Mouse (Mus musculus): ENCODE data around the gene Dtx3.
"Not testable (repeated sequence)": the region's sequence is repeated elsewhere in the genome, so short reads cannot be mapped to it uniquely, and the experiment has no call there.

Dtx3 gene

GRCm38 (mm10) chr10:127204589-127204988 lies 9.1 kb upstream of the Dtx3 start:
- DNase-seq (ENCODE audit: low read depth): no peak

DNA sequence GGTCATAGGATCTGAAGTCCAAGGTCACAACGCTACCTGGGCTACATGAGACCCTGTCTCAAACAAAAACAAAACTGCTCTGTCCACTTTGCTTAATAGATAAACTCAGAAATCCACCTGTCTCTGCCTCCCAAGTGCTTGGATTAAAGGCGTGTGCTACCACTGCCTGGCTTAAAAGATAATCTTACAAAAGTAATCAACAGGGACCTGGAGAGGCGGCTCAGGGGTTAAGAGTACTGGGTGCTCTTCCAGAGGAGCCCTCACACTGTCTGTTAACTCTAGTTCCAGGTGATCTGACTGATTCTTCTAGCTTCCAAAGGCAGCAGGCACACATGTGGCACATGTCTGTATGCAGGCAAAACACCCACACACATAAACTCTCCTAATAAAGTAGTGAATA lies 7.6 kb upstream of the Dtx3 start:
- no peak for DNase-seq (ENCODE audit: low read depth)

DNA sequence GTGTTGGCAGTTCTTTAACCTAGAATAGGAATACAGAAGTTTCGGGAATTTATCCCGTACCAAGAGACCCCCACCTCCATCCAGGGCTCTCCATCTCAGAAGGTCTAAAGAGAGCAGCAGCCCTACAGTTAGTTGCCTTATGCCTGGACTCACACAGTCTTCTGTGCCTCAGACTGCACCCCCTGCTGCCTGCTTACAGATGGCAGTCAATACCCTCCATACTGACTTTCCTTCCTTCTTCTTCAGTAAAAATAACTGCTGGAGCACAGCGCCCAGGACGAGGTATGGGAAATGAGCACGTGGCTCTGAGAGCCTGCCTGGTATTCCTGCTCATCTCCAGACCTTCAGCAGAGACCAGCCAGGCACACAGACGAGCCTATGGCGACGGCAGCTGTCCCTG lies 4.8 kb upstream of the Dtx3 start:
- DNase-seq (ENCODE audit: low read depth): no peak

DNA sequence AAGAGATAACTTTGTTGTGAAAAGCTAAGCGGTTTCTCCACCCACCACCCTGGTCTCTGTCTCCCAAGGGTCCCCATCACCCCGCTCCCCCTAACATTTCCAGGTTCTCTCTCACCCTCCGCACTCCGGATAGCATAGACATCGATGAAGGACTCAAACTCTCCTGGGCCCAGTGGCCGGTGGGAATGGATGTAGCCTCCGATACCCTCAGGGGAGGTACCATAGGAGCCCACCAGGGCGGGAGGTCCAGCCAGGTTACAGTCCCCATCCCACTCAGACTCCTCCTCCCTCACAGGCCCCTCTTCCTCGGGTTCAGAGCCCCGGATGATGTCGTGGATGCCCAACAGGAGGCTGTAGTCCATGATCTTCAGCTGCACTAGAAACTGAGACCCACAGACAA lies 3.9 kb upstream of the Dtx3 start:
- DNase-seq (ENCODE audit: low read depth): no peak

DNA sequence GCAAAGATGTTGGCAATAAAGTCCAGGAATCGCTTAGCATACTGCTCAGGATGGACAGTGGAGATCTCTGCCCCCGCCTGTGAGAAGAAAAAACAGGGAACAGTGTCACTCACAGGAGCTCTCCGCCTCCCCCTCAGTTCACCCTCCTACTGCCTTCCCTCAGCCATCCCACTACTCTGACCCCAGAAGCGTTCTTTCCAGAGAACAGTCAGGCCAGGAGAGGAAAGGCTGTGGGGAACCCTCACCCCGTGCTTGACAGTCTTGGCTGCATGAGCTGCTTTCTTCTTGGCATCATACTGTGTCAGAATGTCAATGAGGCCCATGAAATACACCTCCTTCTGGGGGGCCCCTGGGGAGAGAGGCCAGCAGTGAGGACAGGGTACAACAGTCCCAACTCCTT lies 3.5 kb upstream of the Dtx3 start:
- DNase-seq (ENCODE audit: low read depth): no peak

GRCm38 (mm10) chr10:127198492-127198891 lies 3.0 kb upstream of the Dtx3 start:
- no peak for DNase-seq (ENCODE audit: low read depth)

DNA sequence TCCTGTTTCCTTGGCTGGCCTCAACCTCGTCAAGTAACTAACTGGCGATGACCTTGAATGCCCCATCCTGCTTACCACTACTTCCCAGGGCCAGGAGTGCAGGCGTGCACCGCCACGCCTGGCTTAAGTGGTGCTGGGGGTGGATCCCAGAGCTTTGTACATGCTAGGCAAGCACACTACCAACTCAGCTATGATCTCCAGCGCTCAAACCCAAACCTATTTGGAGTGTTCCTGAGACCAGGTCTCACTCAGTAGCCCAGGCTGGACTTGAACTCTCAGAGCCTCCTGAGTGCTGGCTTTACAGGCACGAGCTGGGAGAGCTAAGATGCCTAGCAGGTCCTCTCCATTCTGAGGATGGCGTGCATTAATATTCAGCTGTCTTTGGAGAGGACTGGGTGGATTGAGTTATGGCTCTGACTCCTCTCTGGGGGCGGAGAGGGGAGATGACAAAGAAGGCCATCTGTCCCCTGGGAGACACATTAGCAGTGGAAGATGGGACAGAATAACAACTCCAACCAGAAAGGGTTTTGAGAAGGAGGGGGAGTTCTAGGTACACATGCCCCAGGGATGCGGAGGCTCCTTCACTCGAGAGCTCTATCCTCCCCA lies 2.1 kb upstream of the Dtx3 start:
- no peak for DNase-seq (ENCODE audit: low read depth)

DNA sequence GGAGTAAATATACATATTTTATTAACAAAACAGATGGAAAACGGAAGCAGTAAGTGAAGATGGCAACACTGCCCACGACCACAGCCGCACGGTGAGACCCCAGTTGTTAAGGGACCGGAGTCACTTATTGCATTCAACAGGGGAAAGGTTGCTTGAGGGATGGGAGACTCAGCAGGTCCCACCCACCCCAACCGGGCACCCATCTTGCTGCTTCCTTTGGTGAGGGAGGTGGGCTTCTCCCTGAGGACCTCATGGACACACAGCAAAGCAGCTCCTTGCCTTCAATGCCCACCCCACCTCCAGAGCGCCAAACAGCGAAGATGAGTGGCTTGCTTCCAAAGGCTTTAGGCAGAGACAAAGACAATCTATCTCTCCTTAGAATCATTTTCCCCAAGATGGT lies 1.6 kb upstream of the Dtx3 start:
- DNase-seq (ENCODE audit: low read depth): no peak

DNA sequence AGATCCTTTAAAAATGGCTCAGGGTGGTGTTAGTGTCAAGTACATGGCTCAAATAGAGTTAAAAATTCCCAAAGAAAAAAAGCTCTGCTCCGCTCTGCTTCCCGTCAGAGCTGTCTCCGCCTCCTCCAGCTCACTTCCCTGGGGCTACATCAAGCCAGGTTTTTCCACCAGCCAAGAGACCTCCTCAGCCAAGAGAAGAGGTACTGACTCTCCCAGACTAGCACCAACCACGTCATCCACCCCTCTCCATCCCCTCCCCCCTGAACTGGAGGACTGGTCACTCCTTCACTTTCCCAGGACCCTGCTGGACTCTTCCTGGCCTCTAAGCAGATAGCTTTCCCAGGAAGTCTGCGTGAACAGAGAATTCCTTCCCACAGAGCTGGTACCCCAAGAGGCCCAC lies 864 bp upstream of the Dtx3 start:
- no peak for DNase-seq (ENCODE audit: low read depth)

DNA sequence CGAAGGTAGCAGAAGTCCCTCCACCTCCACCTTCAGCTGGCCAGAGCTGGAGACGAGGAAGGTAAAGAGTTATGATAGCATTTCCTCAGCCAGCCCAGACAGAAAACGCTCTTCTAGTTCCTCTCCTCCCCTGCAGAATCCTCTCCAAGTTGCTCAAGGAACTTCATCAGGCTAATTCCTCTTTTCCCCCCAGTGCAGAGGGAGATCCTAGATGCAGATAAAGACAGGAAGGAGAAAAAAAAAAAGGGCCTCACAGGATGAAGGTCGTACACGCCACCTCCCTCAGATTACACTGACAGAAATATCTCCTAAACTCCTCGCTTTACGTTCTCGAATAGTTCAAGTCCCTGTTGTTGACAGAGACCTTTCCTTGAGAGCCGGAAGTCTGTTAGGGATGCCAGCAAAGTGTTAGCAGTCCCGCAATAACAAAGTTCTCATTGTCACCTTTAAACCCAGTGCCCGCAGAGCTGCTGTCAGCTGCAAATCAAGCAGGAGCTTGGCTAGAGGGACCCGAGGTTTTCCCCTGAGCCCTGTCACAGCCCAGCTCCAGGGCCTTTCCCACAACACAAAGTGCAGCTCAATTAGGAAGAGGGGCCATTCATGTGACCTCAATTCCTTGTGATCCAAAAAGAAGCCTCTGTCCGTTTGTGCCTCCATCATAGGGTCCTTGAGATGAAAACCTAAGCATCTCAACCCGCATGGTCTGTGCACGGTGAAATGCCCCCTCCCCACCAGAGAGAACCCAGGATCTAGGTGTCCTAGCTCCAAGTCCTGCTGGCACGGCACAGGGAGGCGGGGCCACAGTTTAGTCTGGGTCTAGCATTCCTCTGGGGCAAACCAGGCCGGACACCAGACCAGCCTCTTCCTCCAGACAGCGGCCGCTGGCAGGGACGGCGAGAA lies 850 bp downstream of the Dtx3 start:
- no peak for DNase-seq (ENCODE audit: low read depth)

GRCm38 (mm10) chr10:127193011-127193410 lies 2.5 kb downstream of the Dtx3 start:
- no peak for DNase-seq (ENCODE audit: low read depth)

GRCm38 (mm10) chr10:127192057-127192328 lies 3.5 kb downstream of the Dtx3 start:
- not testable (repeated sequence) for DNase-seq (ENCODE audit: low read depth)

GRCm38 (mm10) chr10:127191191-127192056 lies 4.1 kb downstream of the Dtx3 start:
- no peak for DNase-seq (ENCODE audit: low read depth)

DNA sequence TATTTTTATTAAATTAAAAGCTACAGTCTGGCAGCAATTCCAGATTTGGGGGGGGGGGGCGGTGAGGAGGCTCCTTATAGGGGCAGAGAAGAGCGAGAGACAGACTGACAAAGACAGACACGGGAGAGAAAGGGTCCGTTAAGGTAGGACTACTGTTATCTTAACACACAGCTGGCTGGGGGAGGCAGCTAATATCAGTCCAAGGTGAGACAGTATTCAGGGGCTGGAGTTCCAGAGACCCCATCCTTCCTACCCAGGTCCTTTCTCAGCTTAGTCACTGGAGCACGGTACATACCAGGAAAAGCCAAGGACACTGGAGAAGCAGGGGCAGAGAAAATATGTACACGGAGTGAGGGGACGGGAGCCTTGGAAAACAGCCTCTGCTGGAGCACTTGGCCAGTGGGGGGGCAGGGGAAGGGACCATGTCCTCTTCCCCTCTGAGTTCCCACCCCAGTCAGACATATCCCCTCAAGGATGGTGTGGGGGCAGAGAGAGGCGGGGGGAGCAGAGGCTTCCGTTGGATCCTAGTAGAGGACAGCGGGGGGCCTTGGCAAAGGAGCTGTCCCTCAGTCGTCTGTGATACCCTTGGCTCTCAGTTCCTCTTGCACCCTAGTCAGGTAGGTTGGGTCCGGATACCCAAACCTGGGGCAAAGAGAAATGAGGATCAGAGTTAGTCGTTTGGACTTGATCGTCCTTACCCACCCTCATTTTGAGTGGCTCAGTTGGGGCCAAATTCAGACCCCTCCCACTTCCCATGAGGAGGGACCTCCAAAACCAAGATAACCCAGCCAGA lies 4.9 kb downstream of the Dtx3 start:
- DNase-seq (ENCODE audit: low read depth): no peak

DNA sequence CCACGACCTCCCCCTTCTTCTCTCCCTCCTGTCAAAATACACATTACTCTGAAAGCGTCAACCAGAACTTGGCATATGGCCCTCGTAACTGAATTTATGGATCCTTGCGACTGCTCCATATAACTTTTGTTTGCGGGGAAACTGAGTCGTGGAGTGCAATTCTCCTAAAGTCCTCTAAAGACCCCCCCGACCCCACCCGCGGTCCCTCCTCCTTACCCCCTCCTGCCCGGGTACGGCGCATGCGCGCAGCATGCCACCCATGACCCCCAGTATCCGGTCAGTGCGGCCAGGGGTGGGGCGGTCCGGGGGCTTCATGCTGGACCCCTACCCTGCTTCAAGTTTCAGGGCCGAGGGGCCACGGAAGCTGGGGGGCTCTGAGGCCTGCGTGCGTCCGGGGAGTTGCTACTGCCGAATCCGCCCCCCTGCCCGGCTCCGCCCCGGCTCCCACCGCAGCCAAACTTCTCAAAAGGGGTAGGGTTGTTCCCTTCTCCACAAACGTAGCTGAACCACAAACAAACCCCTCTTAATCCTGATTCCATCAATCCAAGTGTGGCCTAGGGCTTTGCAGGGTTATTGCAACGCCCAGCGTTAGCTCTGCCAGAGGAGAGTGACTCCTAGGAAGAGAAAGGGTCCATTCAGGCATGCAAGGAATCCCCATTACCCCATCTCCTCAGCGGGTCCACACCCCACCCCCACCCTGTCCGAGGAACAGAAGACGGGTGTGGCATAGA lies 5.7 kb downstream of the Dtx3 start, which contains the start of gene Arhgef25:
Arhgef25 (minus strand) TSS at position 433 of the 731 bp plus-strand sequence.
- no peak for DNase-seq (ENCODE audit: low read depth)

DNA sequence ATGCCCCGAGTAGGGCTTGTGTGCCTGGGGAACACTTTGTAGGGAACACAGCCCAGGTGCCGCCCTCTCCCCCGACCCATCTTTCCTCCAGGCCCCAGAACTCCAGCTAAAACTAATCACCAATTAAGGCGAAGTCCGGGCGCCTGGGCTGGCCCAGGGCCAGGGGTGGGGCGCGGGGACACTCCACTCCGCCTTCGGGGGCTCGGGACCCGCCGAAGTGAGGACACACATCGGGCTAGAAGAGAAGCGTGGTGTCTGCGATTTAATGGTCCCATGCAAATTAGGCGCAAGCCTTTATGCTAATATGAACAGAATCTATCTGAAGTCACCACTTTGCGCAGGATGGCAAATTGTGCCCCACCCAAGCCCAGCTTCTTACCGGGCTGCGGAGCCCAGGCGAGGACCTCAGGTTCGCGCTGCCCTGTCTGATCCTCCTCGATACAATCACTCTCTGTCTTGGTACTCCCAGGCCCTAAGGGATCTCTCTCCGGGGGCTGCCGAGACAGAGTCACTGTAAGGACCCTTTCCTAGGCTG lies 6.3 kb downstream of the Dtx3 start:
- peak; percentile 50 for DNase-seq (ENCODE audit: low read depth)

DNA sequence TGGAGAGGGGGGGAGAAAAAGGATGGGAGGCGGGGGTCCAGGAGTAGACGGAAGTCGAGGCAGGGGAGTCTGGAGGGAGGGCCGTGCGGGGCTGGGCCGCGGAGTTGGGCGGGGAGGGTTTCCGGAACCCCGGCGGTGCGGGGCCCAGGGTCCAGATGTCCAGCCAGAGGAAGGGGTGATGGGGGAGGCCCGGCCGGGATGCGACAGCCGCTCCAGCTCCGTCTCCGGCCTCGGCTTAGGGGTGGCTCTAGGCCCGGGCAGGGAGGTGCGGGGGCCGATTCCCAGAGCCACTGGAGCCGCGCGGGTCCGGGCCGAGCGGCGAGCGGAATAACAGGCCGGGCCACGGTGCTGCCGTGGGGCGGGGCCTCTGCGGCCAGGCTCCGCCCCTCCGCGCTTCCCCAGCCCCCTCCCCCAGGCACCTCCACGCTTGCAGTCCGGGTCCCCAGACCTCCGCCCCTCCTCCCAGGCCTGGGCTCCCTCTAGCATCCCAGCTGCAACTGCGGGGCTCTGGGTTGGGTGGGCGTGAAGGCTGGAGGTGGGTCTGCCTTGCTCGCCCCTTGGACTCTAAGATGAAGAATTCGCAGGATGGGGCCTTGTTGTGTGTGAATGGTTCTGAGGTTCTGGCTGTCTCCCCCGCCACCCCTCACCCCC lies 6.9 kb downstream of the Dtx3 start:
- peak; percentile 45 for DNase-seq (ENCODE audit: low read depth)

DNA sequence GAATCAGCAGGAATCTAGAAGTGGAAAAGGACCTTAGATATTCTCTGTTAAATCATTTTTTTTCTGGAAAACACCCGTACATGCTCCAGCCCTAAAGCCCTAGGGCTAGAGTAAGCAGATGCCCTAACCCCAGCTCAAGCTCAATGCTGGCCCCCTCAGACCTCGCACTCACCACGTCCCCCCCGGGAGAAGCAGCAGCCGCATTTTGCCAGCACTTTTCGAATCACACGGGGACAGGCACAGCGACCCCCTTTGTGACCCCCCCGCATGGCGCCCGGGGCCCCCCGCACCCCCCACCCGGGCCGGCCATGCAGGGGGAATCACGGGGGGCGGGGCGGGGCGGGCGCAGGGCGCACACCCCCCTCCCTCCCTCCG lies 7.5 kb downstream of the Dtx3 start:
- peak; percentile 13 for DNase-seq (ENCODE audit: low read depth)

DNA sequence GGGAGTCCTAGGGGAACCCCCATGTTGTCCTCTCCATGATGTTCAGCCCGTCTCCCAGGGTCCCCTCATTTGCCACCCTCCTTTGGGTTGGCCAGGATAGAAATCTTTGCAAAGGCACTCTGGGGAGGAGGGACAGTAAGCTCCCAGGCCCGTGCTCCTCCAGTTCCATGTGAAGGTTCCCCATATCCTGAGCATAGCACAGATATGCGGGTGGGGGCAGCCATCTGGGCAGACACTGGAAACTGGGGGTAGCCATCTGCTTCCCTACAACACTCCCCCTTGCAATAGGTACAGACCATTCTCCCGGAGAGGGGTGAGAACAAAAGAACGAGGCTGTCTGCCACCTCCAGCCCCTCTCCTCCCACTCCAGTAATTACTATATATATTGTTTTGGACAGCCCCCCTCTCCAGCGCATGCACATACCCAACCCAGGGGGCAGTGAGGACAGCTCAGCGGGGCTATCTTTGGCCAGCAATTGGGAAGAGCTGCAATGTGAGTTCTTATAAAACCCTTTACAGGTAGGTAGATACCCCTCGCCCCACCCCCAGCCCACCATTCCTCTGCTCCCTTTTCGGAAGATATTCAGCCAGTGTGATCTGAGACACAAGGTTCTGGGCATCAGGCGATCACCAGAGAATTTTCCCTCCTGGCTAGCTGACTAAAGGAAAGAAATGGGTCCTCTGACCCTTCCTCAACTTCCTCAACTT lies 8.0 kb downstream of the Dtx3 start:
- peak; percentile 8 for DNase-seq (ENCODE audit: low read depth)

DNA sequence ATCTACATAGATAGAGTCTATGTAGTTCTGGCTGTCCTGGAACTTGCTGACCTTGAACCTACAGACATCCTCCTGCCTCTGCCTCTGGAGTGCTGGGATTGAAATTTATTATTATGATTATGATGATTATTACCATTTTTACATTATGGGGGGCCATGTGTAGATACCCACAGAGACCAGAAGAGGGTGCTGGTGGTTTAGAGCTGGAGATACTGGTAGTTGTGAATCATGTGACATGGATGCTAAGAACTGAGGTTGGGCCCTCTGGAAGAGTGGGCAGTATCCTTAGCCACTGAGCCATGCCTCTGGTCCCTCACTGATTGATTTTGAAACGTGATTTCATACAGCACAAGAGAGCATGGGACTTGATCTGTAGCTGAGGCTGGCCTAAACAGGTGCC lies 9.1 kb downstream of the Dtx3 start:
- peak; percentile 39 for DNase-seq (ENCODE audit: low read depth)

All from naive thymus-derived CD4-positive, alpha-beta T cell, adult 2 months (primary cell).